Mouse (Mus musculus) ES-E14 (cell line): ENCODE data around the gene Fam83f.

Experiments used
- CHD2 ChIP-seq: IDR thresholded peaks from 2 replicates; pipeline ENCODE4 v1.6.1; 2014; ENCODE audit warnings: mild to moderate bottlenecking, low read depth, low read length, inconsistent platforms
- HCFC1 ChIP-seq: IDR thresholded peaks from 2 replicates; pipeline ENCODE4 v1.6.1; 2012; ENCODE audit warnings: low read length, inconsistent platforms, borderline replicate concordance; ENCODE audit not compliant: insufficient read depth
- MAFK ChIP-seq: IDR thresholded peaks from 2 replicates; pipeline ENCODE4 v1.6.1; 2014; ENCODE audit warnings: mild to moderate bottlenecking, low read depth, low read length, inconsistent platforms; ENCODE audit not compliant: insufficient read depth
- ZC3H11A ChIP-seq: IDR thresholded peaks from 2 replicates; pipeline ENCODE4 v1.6.1; 2012; ENCODE audit warnings: low read depth, mild to moderate bottlenecking, inconsistent platforms, low read length, borderline replicate concordance
- ZNF384 ChIP-seq: IDR thresholded peaks from 2 replicates; pipeline ENCODE4 v1.6.1; 2012; ENCODE audit warnings: low read depth, low read length, inconsistent platforms

DNA sequence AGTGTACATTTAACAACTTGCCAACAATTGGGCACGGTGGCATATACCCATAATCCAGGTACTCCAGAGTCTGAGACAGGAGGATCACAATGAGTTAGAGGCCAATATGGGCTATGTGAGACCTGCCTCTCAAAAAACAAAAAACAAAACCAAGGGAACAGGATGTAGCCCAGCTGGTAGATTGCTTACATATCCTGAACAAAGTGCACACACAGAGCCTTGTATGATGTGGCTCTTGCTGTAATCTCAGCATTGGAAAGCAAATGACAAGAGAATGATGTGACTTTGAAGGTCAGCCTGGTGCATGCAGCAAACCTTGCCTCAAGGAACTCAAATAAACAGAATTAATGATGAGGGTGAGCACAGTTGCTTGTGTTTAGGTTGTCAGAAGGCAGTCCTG, 70.2 kb downstream of the Fam83f start:
- TF ChIP-seq HCFC1, result no peak
- no peak for TF ChIP-seq ZNF384
- TF ChIP-seq CHD2, result no peak
- no peak for TF ChIP-seq ZC3H11A
- no peak for TF ChIP-seq MAFK
